Mouse (Mus musculus): Measurements from ENCODE around the gene Ppp2r1b.

Ppp2r1b gene

GRCm38 (mm10) chr9:50918131-50918530, 73.0 kb downstream of the Ppp2r1b start:
- no peak for DNase-seq (ENCODE audit: low spot score in 2 of 2)

GRCm38 (mm10) chr9:50919554-50919953, 74.5 kb downstream of the Ppp2r1b start:
- DNase-seq (ENCODE audit: low spot score in 2 of 2), result no peak

- DNase-seq (ENCODE audit: low spot score in 2 of 2), result no peak
Measured at GRCm38 (mm10) chr9:50920933-50921895, 76.1 kb downstream of the Ppp2r1b start.

DNA sequence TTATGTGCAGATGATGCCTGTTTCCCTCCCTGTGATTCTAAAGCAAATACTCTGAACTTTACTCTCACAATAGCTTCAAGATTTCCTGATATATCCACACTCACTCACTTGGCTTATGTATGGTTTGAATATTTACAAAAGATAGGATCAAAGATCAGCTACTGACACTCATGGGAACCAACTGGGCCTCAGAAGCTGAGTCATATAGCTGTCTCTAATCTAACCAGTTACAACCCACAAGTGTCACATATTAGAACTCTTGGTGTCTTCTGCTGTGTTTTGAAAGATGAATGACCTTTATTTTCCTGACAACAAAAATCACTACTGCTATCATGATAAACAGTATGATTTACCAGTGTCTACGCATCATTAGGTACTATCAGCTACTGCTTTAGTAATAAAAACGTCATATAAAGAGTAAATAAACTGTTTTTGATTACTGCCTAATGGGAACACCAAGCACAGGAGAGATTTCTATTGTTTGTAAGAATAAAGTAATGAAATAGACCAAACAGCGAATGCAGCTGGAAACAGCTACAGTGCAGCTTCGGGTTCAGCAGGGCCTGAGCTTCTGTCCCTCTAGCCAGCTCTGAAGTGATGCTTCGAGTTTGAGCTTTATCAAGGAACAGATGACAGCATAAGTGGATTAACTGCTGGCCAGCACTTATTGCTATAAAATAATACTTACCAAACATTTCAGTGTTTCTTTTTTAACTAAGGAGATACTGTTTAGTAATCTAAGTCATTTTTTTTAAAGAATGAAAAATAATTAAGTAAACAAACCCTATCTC, 77.5 kb downstream of the Ppp2r1b start:
- no peak for DNase-seq (ENCODE audit: low spot score in 2 of 2)

DNA sequence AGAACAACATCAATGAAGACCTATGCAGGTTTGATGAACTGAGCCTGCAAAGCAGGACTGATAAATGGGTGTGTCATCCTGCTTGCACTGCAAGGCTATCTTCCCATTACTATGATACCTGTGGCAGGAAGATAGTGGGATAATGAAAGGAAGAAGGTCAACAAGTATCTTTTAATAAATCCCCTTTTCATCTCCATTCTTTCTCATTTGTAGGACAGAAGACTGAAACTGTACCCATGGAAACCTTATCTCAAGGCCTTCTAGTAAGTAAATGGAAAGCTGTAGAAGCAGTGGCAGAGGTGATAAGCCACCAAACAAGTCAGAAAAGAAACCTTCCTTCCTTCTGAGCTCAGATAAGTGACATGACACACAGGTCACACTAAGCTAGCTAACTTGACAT, 79.4 kb downstream of the Ppp2r1b start:
- DNase-seq (ENCODE audit: low spot score in 2 of 2), result no peak

GRCm38 (mm10) chr9:50925801-50926200, 80.7 kb downstream of the Ppp2r1b start:
- no peak for DNase-seq (ENCODE audit: low spot score in 2 of 2)

- no peak for DNase-seq (ENCODE audit: low spot score in 2 of 2)
Measured at GRCm38 (mm10) chr9:50929986-50930385, 84.9 kb downstream of the Ppp2r1b start.

DNA sequence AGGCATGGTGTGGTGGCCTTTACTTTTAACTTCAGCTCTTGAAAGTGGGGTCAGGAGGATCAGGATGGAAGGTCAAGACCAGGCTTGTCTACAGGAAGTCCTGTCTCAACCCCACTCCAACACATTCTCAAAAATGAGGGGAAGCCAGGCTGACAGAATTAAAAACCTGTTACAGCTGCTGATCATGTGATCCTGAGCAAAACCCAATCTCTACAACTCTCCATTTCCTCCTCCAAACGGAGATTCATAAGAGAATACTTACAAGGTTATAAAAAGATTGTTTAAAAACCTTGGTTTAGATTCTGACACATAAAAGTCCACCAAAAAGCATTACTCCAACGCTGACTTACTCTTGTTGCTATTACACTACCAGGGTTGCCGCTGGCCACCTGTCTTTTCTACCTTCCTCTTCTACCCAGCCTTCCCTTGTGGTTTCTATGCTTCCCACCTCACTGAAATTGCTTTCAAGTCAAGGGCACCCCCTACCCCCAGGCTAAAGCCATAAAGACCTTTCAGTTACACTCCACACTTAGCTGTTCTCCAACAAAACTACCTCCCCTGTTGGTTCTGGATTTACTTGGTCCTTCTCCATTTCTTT, 96.8 kb downstream of the Ppp2r1b start:
- DNase-seq (ENCODE audit: low spot score in 2 of 2), result no peak

- DNase-seq (ENCODE audit: low spot score in 2 of 2), result no peak
Measured at GRCm38 (mm10) chr9:50942711-50943110, 97.6 kb downstream of the Ppp2r1b start.
